8 mouse cellular contexts compared by ENCODE assay signal in genomic region chr11:69098762-69099091, GRCm38 (mm10). TPM values are rescaled to one million over a fixed set of nuclear protein-coding genes. Genes with fewer than 3 reads are reported as not detected.
DNase-seq lines count a peak whose midpoint lies in the region; ATAC-seq lines count a peak whose summit lies in the region.

No protein-coding gene starts in this region.

- intact Hi-C loops in gastrocnemius, postnatal 14 days (cut with DNase I; ENCODE audit: low total_unique reads), result no loop called here
- intact Hi-C loops in left cerebral cortex, postnatal 25 days (cut with DNase I), result loop anchor here (2.0 to 5.0 kb wide), 3 partner anchors 24 to 319 kb away; partner anchors contain the start of genes 9130213A22Rik and Chd3

- H3K36me3 ChIP-seq in intestine, embryonic 15.5 days, result peaks cover 31% of the 10 kb centered on the region

- peak; percentile 25 for ATAC-seq in intestine, embryonic 15.5 days

- peaks cover 48% of the 10 kb centered on the region for H3K4me1 ChIP-seq in intestine, embryonic 15.5 days (replicated peaks)

- peak overlapping the region; percentile 59 for H3K9ac ChIP-seq in intestine, embryonic 15.5 days

- no peaks in the 10 kb centered on the region for H3K27me3 ChIP-seq in intestine, embryonic 15.5 days (replicated peaks)

- DNase-seq in adrenal gland, adult (ENCODE audit: inconsistent age in 2 of 2, low spot score in 1 of 2), result peak; percentile 99 to 100
- peak; percentile 96 for DNase-seq in embryo, embryonic 10.5 days (ENCODE audit: low spot score)
- peak; percentile 96 for DNase-seq in gastrocnemius, postnatal 14 days
- DNase-seq in left cerebral cortex, postnatal 25 days (ENCODE audit: low spot score in 2 of 2), result peak; percentile 96 to 98
- peak; percentile 95 for DNase-seq in mesoderm, embryonic 11.5 days (ENCODE audit: low read depth, low spot score)
- peak; percentile 96 for DNase-seq in right cerebral cortex, postnatal 25 days
- DNase-seq in urinary bladder, postnatal 36 days (ENCODE audit: low spot score in 2 of 2), result peak; percentile 96 to 98

- under 1% methylated on average over 19 of the region's 19 CpGs for WGBS in intestine, embryonic 15.5 days

- no peaks in the 10 kb centered on the region for H3K9me3 ChIP-seq in intestine, embryonic 15.5 days

- H3K4me3 ChIP-seq in intestine, embryonic 15.5 days (replicated peaks), result peak overlapping the region; percentile 58

- peak overlapping the region; percentile 93 for H3K27ac ChIP-seq in intestine, embryonic 15.5 days

- H3K4me2 ChIP-seq in intestine, embryonic 15.5 days (replicated peaks), result peak overlapping the region; percentile 86

RNA-seq across cellular contexts. Expression of gene Per1, which starts 3.7 kb away (rescaled TPM):
- total RNA-seq in gastrocnemius, postnatal 14 days (2021), result 10 to 100 TPM; 22.1 to 77.5 TPM
- polyA plus RNA-seq in intestine, embryonic 15.5 days (2015; fragmentation: Nextera tagmentation; extraction: Ambion mirVana), result 11.9 and 15.6 TPM in 2 replicates
- 100 to 1,000 TPM in 1 of 2 experiments, 10 to 100 TPM in 1; 98.9 to 108 TPM for total RNA-seq in left cerebral cortex, postnatal 25 days (2021)

RNA-seq across cellular contexts. Expression of gene Vamp2, which starts 10.4 kb away (rescaled TPM):
- 10 to 100 TPM; 37.9 to 39.7 TPM for total RNA-seq in gastrocnemius, postnatal 14 days (2021)
- 61.8 and 64.2 TPM in 2 replicates for polyA plus RNA-seq in intestine, embryonic 15.5 days (2015; fragmentation: Nextera tagmentation; extraction: Ambion mirVana)
- total RNA-seq in left cerebral cortex, postnatal 25 days (2021), result 1,000 to 10,000 TPM; 1,099 to 1,151 TPM

RNA-seq across cellular contexts. Expression of gene Hes7, which starts 21.5 kb away (rescaled TPM):
- under 1 TPM in 1 of 2 experiments, not detected in 1; 0.10 TPM for total RNA-seq in gastrocnemius, postnatal 14 days (2021)
- 0.62 and 0.70 TPM in 2 replicates for polyA plus RNA-seq in intestine, embryonic 15.5 days (2015; fragmentation: Nextera tagmentation; extraction: Ambion mirVana)
- under 1 TPM; 0.39 to 0.48 TPM for total RNA-seq in left cerebral cortex, postnatal 25 days (2021)

RNA-seq across cellular contexts. Expression of gene 9130213A22Rik, which starts 23.7 kb away (rescaled TPM):
- total RNA-seq in gastrocnemius, postnatal 14 days (2021), result under 1 TPM in 1 of 2 experiments, not detected in 1; 0.18 TPM
- polyA plus RNA-seq in intestine, embryonic 15.5 days (2015; fragmentation: Nextera tagmentation; extraction: Ambion mirVana), result 0.29 and 0.34 TPM in 2 replicates
- total RNA-seq in left cerebral cortex, postnatal 25 days (2021), result 1 to 10 TPM in 1 of 2 experiments, under 1 TPM in 1; 0.44 to 1.1 TPM

RNA-seq across cellular contexts. Expression of gene Aloxe3, which starts 27.0 kb away (rescaled TPM):
- total RNA-seq in gastrocnemius, postnatal 14 days (2021), result not detected
- polyA plus RNA-seq in intestine, embryonic 15.5 days (2015; fragmentation: Nextera tagmentation; extraction: Ambion mirVana), result 0.19 and 0.29 TPM in 2 replicates
- 1 to 10 TPM; 3.1 to 6.4 TPM for total RNA-seq in left cerebral cortex, postnatal 25 days (2021)

Comparison
In these comparisons a context has a peak if more than half of its experiments do, and no peak if none do; other contexts are left out.
1. Peak in every context shown above with its lines: DNase-seq, ATAC-seq, H3K4me3 ChIP-seq and H3K27ac ChIP-seq.
2. RNA of gene Vamp2, which starts 10.4 kb away (total RNA-seq): 1,099 to 1,151 TPM in left cerebral cortex, postnatal 25 days; 37.9 to 39.7 TPM in gastrocnemius, postnatal 14 days; every median in the first group is over 10 times any median in the second.